In genomic region chr4:120066841-120067591, GRCm38 (mm10) we compare ENCODE assay signal across 19 mouse cellular contexts. TPM values are rescaled to one million over a fixed set of nuclear protein-coding genes. Genes with fewer than 3 reads are reported as not detected.
DNase-seq lines count a peak whose midpoint lies in the region; ATAC-seq lines count a peak whose summit lies in the region.
"Had no signal": no experiment of that assay in that cellular context is flagged by ENCODE, and none has a peak within 500 bp of the region (broad histone marks: within the 10 kb centered on the region; RNA-seq: fewer than 3 reads in every experiment).

No protein-coding gene starts in this region.

- peak; percentile 14 for DNase-seq in embryo, embryonic 10.5 days (ENCODE audit: low spot score)
- no peak for DNase-seq in embryo, embryonic 10 days (ENCODE audit: low spot score)
- peak; percentile 42 to 46 for DNase-seq in layer of hippocampus, postnatal 14 days (ENCODE audit: low spot score in 2 of 2)
- DNase-seq in layer of hippocampus, adult 8-10 months (ENCODE audit: low spot score in 2 of 2): no peak
- peak; percentile 66 for DNase-seq in fibroblast of lung, adult 2 months (ENCODE audit: low read depth)
- DNase-seq in forebrain, embryonic 10.5 days (ENCODE audit: extremely low spot score, low spot score): no peak
- DNase-seq in cerebellum, adult 9-10 months: no peak
- DNase-seq: cerebellum, adult 11 months; layer of hippocampus, adult 9-11 months; liver; midbrain, embryonic 14.5 days; spleen, adult 18-20 months had no signal

- no peak overlapping the region for H3K9ac ChIP-seq in neural tube, embryonic 14.5 days (replicated peaks; ENCODE audit: low read depth, low read length)
- H3K9ac ChIP-seq: embryonic facial prominence, embryonic 13.5 days; intestine, embryonic 15.5 days had no signal

- no peaks in the 10 kb centered on the region for H3K36me3 ChIP-seq in neural tube, embryonic 14.5 days (ENCODE audit: control insufficient read depth, insufficient read depth, low read length)
- no peaks in the 10 kb centered on the region for H3K36me3 ChIP-seq in forebrain, embryonic 10.5 days (replicated peaks)
- H3K36me3 ChIP-seq: embryonic facial prominence, embryonic 13.5 days; intestine, embryonic 15.5 days had no signal

- H3K27me3 ChIP-seq in neural tube, embryonic 14.5 days (ENCODE audit: control insufficient read depth, insufficient read depth, low read length): no peaks in the 10 kb centered on the region
- 0 out of 2 replicates have a peak, but pooled peaks cover 4% of the 10 kb centered on the region for H3K27me3 ChIP-seq in forebrain, embryonic 10.5 days (ENCODE audit: poor library complexity, severe bottlenecking)
- H3K27me3 ChIP-seq: CH12.LX; embryonic facial prominence, embryonic 13.5 days; intestine, embryonic 15.5 days had no signal

- peak; percentile 31; the same call in 1 of the 2 replicates for ATAC-seq in neural tube, embryonic 14.5 days (ENCODE audit: low read depth)
- ATAC-seq: intestine, embryonic 15.5 days; lung, postnatal 0 days had no signal

- H3K4me1 ChIP-seq in neural tube, embryonic 14.5 days (ENCODE audit: control insufficient read depth, insufficient read depth, low read length): no peaks in the 10 kb centered on the region
- H3K4me1 ChIP-seq in forebrain, embryonic 10.5 days: no peaks in the 10 kb centered on the region
- H3K4me1 ChIP-seq: embryonic facial prominence, embryonic 13.5 days had no signal

- no peak overlapping the region for H3K4me2 ChIP-seq in neural tube, embryonic 14.5 days (ENCODE audit: low read depth, low read length)
- H3K4me2 ChIP-seq: embryonic facial prominence, embryonic 13.5 days; intestine, embryonic 15.5 days had no signal

- H3K27ac ChIP-seq in neural tube, embryonic 14.5 days (ENCODE audit: low read depth, low read length): no peak overlapping the region
- no peak overlapping the region for H3K27ac ChIP-seq in forebrain, embryonic 10.5 days
- H3K27ac ChIP-seq: embryonic facial prominence, embryonic 13.5 days; heart, adult 2 months; intestine, embryonic 15.5 days had no signal

- no peaks in the 10 kb centered on the region for H3K9me3 ChIP-seq in neural tube, embryonic 14.5 days (ENCODE audit: control insufficient read depth, low read length)
- H3K9me3 ChIP-seq in forebrain, embryonic 10.5 days: no peaks in the 10 kb centered on the region
- H3K9me3 ChIP-seq: embryonic facial prominence, embryonic 13.5 days; intestine, embryonic 15.5 days had no signal

- H3K4me3 ChIP-seq in neural tube, embryonic 14.5 days (ENCODE audit: low read depth, low read length): no peak overlapping the region
- H3K4me3 ChIP-seq in forebrain, embryonic 10.5 days: no peak overlapping the region
- H3K4me3 ChIP-seq: embryonic facial prominence, embryonic 13.5 days; heart, adult 2 months; intestine, embryonic 15.5 days had no signal

- 58% methylated on average over 9 of the region's 9 CpGs for WGBS in neural tube, embryonic 14.5 days
- WGBS in forebrain, embryonic 10.5 days: 90% methylated on average over 9 of the region's 9 CpGs

RNA-seq across cellular contexts. Expression of gene AL607142.1, which starts 2.2 kb away (rescaled TPM):
- total RNA-seq in layer of hippocampus, postnatal 14 days (2021): not detected
- total RNA-seq in layer of hippocampus, adult 8-10 months (2022): not detected
- polyA plus RNA-seq in neural tube, embryonic 14.5 days (2014; fragmentation: Nextera tagmentation; extraction: Ambion mirVana): not detected in 2 replicates
- polyA plus RNA-seq in forebrain, embryonic 10.5 days (2016; fragmentation: Nextera tagmentation; extraction: Ambion mirVana): not detected in 2 replicates
- total RNA-seq: CH12.LX; heart, adult 2 months had no signal
- polyA plus RNA-seq: embryonic facial prominence, embryonic 13.5 days; heart, adult 2 months; intestine, embryonic 15.5 days; lung, postnatal 0 days; midbrain, embryonic 14.5 days; thymus, postnatal 0 days had no signal

Comparison
In these comparisons a context has a peak if more than half of its experiments do, and no peak if none do; other contexts are left out.
1. DNase-seq: peak in embryo, embryonic 10.5 days (single experiment), layer of hippocampus, postnatal 14 days (2 of 2) and fibroblast of lung, adult 2 months (single experiment); none in embryo, embryonic 10 days (single experiment), layer of hippocampus, adult 8-10 months (0 of 2), forebrain, embryonic 10.5 days (single experiment) and cerebellum, adult 9-10 months (single experiment).